Mouse (Mus musculus) heart, embryonic 13.5 days (tissue): ENCODE results near the gene Scml4. TPM values are rescaled to one million over a fixed set of nuclear protein-coding genes. Genes with fewer than 3 reads are reported as not detected.

Experiments
- ATAC-seq: fragments of 200-750 bp; cut with Nextera tagmentation; 2 replicates; pipeline ENCODE4 v1.8.0; 2017; ENCODE audit warnings: moderate TSS enrichment; ENCODE audit not compliant: insufficient number of reproducible peaks, low FRiP score, low TSS enrichment; ENCODE audit errors: extremely low read depth
- H3K27ac ChIP-seq: fragments of 300-500 bp; sonication (generic); replicated peaks from 2 replicates; pipeline ENCODE4 v1.5.1; 2015; ENCODE audit warnings: moderate library complexity, mild to moderate bottlenecking, inconsistent platforms
- H3K27me3 ChIP-seq: fragments of 300-500 bp; sonication (generic); replicated peaks from 2 replicates; pipeline ENCODE4 v1.6.1; 2015; ENCODE audit warnings: mild to moderate bottlenecking, inconsistent platforms
- H3K36me3 ChIP-seq: fragments of 300-500 bp; sonication (generic); 2 replicates; pipeline ENCODE4 v1.6.1; 2015; ENCODE audit warnings: mild to moderate bottlenecking, inconsistent platforms
- H3K4me1 ChIP-seq: fragments of 300-500 bp; sonication (generic); 2 replicates; pipeline ENCODE4 v1.6.1; 2015; ENCODE audit warnings: inconsistent platforms
- H3K4me2 ChIP-seq: fragments of 300-500 bp; sonication (generic); 2 replicates; pipeline ENCODE4 v1.6.1; 2015; ENCODE audit warnings: inconsistent platforms, mild to moderate bottlenecking, moderate library complexity
- H3K4me3 ChIP-seq: fragments of 300-500 bp; sonication (generic); 2 replicates; pipeline ENCODE4 v1.5.1; 2015; ENCODE audit warnings: moderate library complexity, mild to moderate bottlenecking, inconsistent platforms
- H3K9ac ChIP-seq: fragments of 300-500 bp; sonication (generic); 2 replicates; pipeline ENCODE4 v1.6.1; 2015; ENCODE audit warnings: inconsistent platforms, mild to moderate bottlenecking, moderate library complexity
- H3K9me3 ChIP-seq: fragments of 300-500 bp; sonication (generic); 2 replicates; pipeline ENCODE4 v1.6.1; 2016; ENCODE audit warnings: inconsistent platforms
- WGBS: fragments of 180-500 bp; shearing (Covaris S2); methylation state at CpG from one replicate; pipeline ENCODE4 v1.1.7; 2015; ENCODE audit warnings: mixed read lengths; 5-methylcytosine and 5-hydroxymethylcytosine counted together
- polyA plus RNA-seq: library from polyadenylated mRNA; unstranded; fragments of >200 nt; fragmentation: Nextera tagmentation; extraction: Ambion mirVana; gene quantifications from 2 replicates; pipeline ENCODE4 v1.2.1, GENCODE M21; 2015

The Scml4 gene
- polyA plus RNA-seq, 1 experiment from 2014 or later: 0.71 TPM

- peak overlapping the region; percentile 10; the same call in 1 of the 2 replicates for H3K4me3 ChIP-seq
- H3K27me3 ChIP-seq: peaks cover 10% of the 10 kb centered on the region; the same call in 1 of the 2 replicates
- H3K9me3 ChIP-seq: no peaks in the 10 kb centered on the region
- 22% methylated on average over 18 of the region's 18 CpGs for WGBS
- H3K36me3 ChIP-seq: no peaks in the 10 kb centered on the region
- no peak overlapping the region for H3K27ac ChIP-seq
- H3K4me1 ChIP-seq: peaks cover 4% of the 10 kb centered on the region; the same call in 1 of the 2 replicates
- H3K9ac ChIP-seq: no peak overlapping the region
- peak overlapping the region; percentile 62 for H3K4me2 ChIP-seq
- ATAC-seq: no peak
Measured at GRCm38 (mm10) chr10:42972504-42973172, 112.5 kb downstream of the Scml4 start.

DNA sequence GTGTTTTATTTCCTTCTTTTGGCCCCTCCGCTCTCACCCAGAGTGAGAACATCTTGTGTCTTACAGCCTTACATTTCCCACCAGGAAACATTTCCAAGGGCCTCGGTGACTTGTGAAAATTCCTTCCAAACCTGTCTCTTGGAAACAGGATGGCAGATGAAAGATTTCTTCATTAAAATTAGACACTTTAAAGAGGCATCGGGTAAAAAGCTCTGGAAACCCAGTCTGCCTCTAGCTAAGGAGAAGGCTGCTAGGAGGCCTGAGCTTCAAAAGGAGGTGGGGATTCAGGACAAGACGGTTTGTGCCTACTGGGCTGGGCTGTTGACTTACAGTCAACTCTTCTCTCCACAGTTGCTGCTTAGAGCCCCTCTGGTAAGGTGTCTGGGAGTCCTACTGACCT, 113.4 kb downstream of the Scml4 start:
- Histone ChIP-seq H3K36me3 (no peaks in the 10 kb centered on the region), H3K9ac (no peak overlapping the region), H3K4me3 (no peak overlapping the region), H3K4me2 (no peak overlapping the region), H3K4me1 (peaks cover 4% of the 10 kb centered on the region; the same call in 1 of the 2 replicates), H3K27ac (no peak overlapping the region), H3K27me3 (peaks cover 15% of the 10 kb centered on the region; the same call in 1 of the 2 replicates), H3K9me3 (no peaks in the 10 kb centered on the region)
- ATAC-seq: no peak
- WGBS: 66% methylated on average over 4 of the region's 4 CpGs

DNA sequence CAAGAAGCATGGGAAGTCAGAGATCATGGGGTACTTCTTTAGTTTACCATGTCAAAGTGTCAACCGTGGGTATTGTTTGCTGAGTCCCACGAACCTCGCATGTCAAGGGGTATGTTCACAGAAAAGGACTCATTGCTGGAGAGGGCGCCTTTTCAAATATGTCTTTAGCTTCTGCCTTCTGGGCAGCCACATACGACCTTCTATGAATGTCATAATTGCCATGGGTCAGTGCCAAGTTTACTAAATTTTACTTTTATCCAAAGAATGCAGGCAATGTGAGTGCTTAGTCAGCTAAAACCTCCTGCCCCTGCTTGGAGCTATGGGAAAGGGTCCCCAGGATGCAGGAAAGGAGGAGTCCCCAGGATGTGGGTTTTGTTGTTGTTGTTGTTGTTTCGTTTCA, 116.4 kb downstream of the Scml4 start:
- Histone ChIP-seq H3K4me1 (peaks cover 4% of the 10 kb centered on the region; the same call in 1 of the 2 replicates), H3K27ac (no peak overlapping the region), H3K27me3 (peaks cover 19% of the 10 kb centered on the region; the same call in 1 of the 2 replicates), H3K9me3 (no peaks in the 10 kb centered on the region), H3K4me2 (no peak overlapping the region), H3K36me3 (no peaks in the 10 kb centered on the region), H3K4me3 (no peak overlapping the region), H3K9ac (no peak overlapping the region)
- WGBS: 80% methylated on average over 6 of the region's 6 CpGs
- no peak for ATAC-seq

GRCm38 (mm10) chr10:42978346-42978745, 118.2 kb downstream of the Scml4 start:
- H3K27ac ChIP-seq: no peak overlapping the region
- no peak overlapping the region for H3K4me2 ChIP-seq
- no peak for ATAC-seq
- no peak overlapping the region for H3K9ac ChIP-seq
- no peaks in the 10 kb centered on the region for H3K4me1 ChIP-seq
- H3K9me3 ChIP-seq: no peaks in the 10 kb centered on the region
- H3K36me3 ChIP-seq: no peaks in the 10 kb centered on the region
- H3K4me3 ChIP-seq: no peak overlapping the region
- H3K27me3 ChIP-seq: peaks cover 19% of the 10 kb centered on the region; the same call in 1 of the 2 replicates
- WGBS: 40% methylated on average over 3 of the region's 3 CpGs

GRCm38 (mm10) chr10:42980999-42981757, 121.0 kb downstream of the Scml4 start:
- Histone ChIP-seq H3K36me3 (no peaks in the 10 kb centered on the region), H3K9ac (no peak overlapping the region), H3K27me3 (peaks cover 9% of the 10 kb centered on the region; the same call in 1 of the 2 replicates)

DNA sequence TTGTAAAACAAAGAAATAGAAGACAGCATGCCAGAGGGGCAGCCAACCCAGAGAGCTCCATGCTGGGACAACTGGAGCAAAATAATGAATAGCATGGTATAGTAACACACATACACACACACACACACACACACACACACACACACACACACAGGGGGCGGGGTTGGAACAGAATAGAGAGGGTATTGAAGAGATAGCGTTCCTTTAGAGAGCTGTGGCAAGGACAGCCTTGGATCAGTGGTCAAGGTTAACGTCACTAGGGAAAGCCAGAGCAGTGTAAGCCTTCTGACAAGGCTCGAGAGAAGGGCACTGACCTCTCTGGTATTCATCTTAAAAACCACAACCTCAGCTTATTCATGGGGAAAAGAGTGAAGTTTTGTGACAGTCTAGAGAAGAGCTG, 124.7 kb downstream of the Scml4 start:
- no peaks in the 10 kb centered on the region for H3K9me3 ChIP-seq
- 64% methylated on average over 4 of the region's 4 CpGs for WGBS
- H3K36me3 ChIP-seq: no peaks in the 10 kb centered on the region
- no peaks in the 10 kb centered on the region for H3K4me1 ChIP-seq
- H3K4me3 ChIP-seq: no peak overlapping the region
- H3K4me2 ChIP-seq: no peak overlapping the region
- 0 out of 2 replicates have a peak, but pooled peaks cover 3% of the 10 kb centered on the region for H3K27me3 ChIP-seq
- no peak overlapping the region for H3K9ac ChIP-seq
- no peak for ATAC-seq
- no peak overlapping the region for H3K27ac ChIP-seq

More at GRCm38 (mm10) chr10:42980999-42981757, 121.0 kb downstream of the Scml4 start:
- H3K9me3 ChIP-seq: no peaks in the 10 kb centered on the region
- no peaks in the 10 kb centered on the region for H3K4me1 ChIP-seq
- H3K4me2 ChIP-seq: no peak overlapping the region
- 67% methylated on average over 7 of the region's 7 CpGs for WGBS
- H3K4me3 ChIP-seq: no peak overlapping the region
- no peak for ATAC-seq
- no peak overlapping the region for H3K27ac ChIP-seq

- 8% methylated on average over 6 of the region's 6 CpGs for WGBS
- Histone ChIP-seq H3K4me1 (no peaks in the 10 kb centered on the region), H3K4me3 (no peak overlapping the region), H3K27ac (no peak overlapping the region), H3K9me3 (no peaks in the 10 kb centered on the region), H3K9ac (no peak overlapping the region), H3K36me3 (no peaks in the 10 kb centered on the region), H3K27me3 (peaks cover 15% of the 10 kb centered on the region), H3K4me2 (no peak overlapping the region)
- ATAC-seq: no peak
Measured at GRCm38 (mm10) chr10:42987594-42988052, 127.5 kb downstream of the Scml4 start.

GRCm38 (mm10) chr10:42988627-42989026, 128.5 kb downstream of the Scml4 start:
- Histone ChIP-seq H3K36me3 (no peaks in the 10 kb centered on the region), H3K4me3 (no peak overlapping the region), H3K27me3 (peaks cover 24% of the 10 kb centered on the region), H3K9me3 (no peaks in the 10 kb centered on the region), H3K9ac (no peak overlapping the region), H3K27ac (no peak overlapping the region), H3K4me2 (no peak overlapping the region), H3K4me1 (no peaks in the 10 kb centered on the region)
- ATAC-seq: no peak
- WGBS: 56% methylated on average over 15 of the region's 15 CpGs

DNA sequence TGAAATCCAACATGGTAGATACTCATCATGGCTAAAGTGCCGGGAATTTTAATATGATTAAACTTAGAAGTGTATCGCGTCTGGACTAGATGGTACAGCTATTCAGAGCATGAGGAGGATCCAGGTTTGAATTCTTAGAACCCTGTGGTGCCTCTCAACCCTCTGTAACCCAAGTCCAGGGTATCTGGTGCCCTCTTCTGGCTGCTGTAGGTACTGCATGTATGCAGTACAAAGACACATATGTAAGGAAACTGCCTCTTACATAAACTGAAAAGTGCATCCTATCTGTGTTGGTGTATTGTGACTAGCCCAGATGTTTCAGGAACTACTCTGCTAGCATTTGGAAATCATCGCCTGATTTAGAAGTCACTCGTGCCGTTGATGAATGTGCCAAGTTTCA, 129.7 kb downstream of the Scml4 start:
- Histone ChIP-seq H3K9me3 (no peaks in the 10 kb centered on the region), H3K27me3 (peaks cover 31% of the 10 kb centered on the region), H3K4me1 (peaks cover 8% of the 10 kb centered on the region), H3K4me2 (no peak overlapping the region), H3K4me3 (no peak overlapping the region), H3K36me3 (no peaks in the 10 kb centered on the region), H3K9ac (no peak overlapping the region), H3K27ac (no peak overlapping the region)
- 25% methylated on average over 6 of the region's 6 CpGs for WGBS
- no peak for ATAC-seq

- Histone ChIP-seq H3K36me3 (no peaks in the 10 kb centered on the region), H3K27ac (no peak overlapping the region), H3K9ac (no peak overlapping the region), H3K4me3 (no peak overlapping the region), H3K9me3 (no peaks in the 10 kb centered on the region), H3K27me3 (peaks cover 31% of the 10 kb centered on the region), H3K4me1 (peaks cover 18% of the 10 kb centered on the region), H3K4me2 (no peak overlapping the region)
- ATAC-seq: no peak
- WGBS: 65% methylated on average over 9 of the region's 9 CpGs
Measured at GRCm38 (mm10) chr10:42991018-42991417, 130.8 kb downstream of the Scml4 start.

DNA sequence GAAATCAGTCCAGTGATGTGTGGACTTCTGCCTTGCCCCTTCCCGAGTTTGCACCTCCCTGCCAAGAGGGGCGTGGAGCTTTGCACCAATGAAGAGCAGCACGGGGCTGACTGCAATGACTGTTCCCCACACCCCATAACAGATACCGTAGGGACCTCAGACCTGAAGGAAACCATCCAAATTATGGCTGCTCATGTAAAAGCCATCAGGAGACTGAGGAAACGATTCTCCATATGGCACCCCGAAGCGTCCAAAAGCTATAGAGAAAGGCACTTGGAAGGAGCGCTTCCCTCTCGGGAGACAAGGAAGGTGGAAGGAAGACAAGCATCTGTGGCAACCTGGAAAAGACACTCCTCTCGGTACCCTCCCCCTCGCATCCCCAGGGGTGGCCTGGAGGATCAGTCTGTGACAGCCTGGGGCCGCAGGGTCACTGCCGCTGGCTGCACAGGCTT, 134.2 kb downstream of the Scml4 start:
- Histone ChIP-seq H3K4me3 (peak overlapping the region; percentile 13), H3K4me2 (peak overlapping the region; percentile 46), H3K4me1 (peaks cover 18% of the 10 kb centered on the region), H3K27me3 (peaks cover 28% of the 10 kb centered on the region), H3K36me3 (no peaks in the 10 kb centered on the region), H3K27ac (no peak overlapping the region), H3K9ac (peak overlapping the region; percentile 33; the same call in 1 of the 2 replicates), H3K9me3 (no peaks in the 10 kb centered on the region)
- ATAC-seq: no peak
- 22% methylated on average over 13 of the region's 13 CpGs for WGBS
